Mouse (Mus musculus) hindbrain, postnatal 0 days (tissue): ENCODE measurements around the gene Tbc1d22a. TPM values are rescaled to one million over a fixed set of nuclear protein-coding genes. Genes with fewer than 3 reads are reported as not detected.
A peak's percentile ranks its signal among the peaks of the same experiment; 100 is the strongest.

Source experiments
- ATAC-seq: fragments of 200-750 bp; cut with Nextera tagmentation; 2 replicates; pipeline ENCODE4 v1.8.0; 2017; ENCODE audit warnings: mild to moderate bottlenecking, moderate TSS enrichment, moderate library complexity
- DNase-seq: peaks from one replicate; pipeline ENCODE4 v3.0.0-alpha.2; 2015; ENCODE audit warnings: low spot score
- H3K27ac ChIP-seq: fragments of 300-500 bp; sonication (generic); 2 replicates; pipeline ENCODE4 v1.5.1; 2014; ENCODE audit warnings: mild to moderate bottlenecking
- H3K27me3 ChIP-seq: fragments of 300-500 bp; sonication (generic); 2 replicates; pipeline ENCODE4 v1.6.1; 2014; ENCODE audit warnings: low read length, mixed read lengths; ENCODE audit not compliant: insufficient read depth
- H3K36me3 ChIP-seq: fragments of 300-500 bp; sonication (generic); 2 replicates; pipeline ENCODE4 v1.6.1; 2014; ENCODE audit warnings: low read length, mixed read lengths; ENCODE audit not compliant: insufficient read depth
- H3K4me1 ChIP-seq: fragments of 300-500 bp; sonication (generic); 2 replicates; pipeline ENCODE4 v1.6.1; 2014; ENCODE audit warnings: antibody characterized with exemption, low read length, mixed read lengths; ENCODE audit not compliant: insufficient read depth
- H3K4me2 ChIP-seq: fragments of 300-500 bp; sonication (generic); 2 replicates; pipeline ENCODE4 v1.6.1; 2014; ENCODE audit warnings: low read depth, mild to moderate bottlenecking, low read length, moderate library complexity, mixed read lengths
- H3K4me3 ChIP-seq: fragments of 300-500 bp; sonication (generic); 2 replicates; pipeline ENCODE4 v1.5.1; 2014; ENCODE audit warnings: low read length
- H3K9ac ChIP-seq: fragments of 300-500 bp; sonication (generic); replicated peaks from 2 replicates; pipeline ENCODE4 v1.6.1; 2014; ENCODE audit warnings: mild to moderate bottlenecking, low read length, moderate library complexity, mixed read lengths
- H3K9me3 ChIP-seq: fragments of 300-500 bp; sonication (generic); 2 replicates; pipeline ENCODE4 v1.6.1; 2016; ENCODE audit warnings: low read length, mixed read lengths
- CTCF ChIP-seq: IDR thresholded peaks from 2 replicates; pipeline ENCODE4 v1.5.1; 2016; ENCODE audit warnings: antibody characterized with exemption, control low read depth, low read depth
- WGBS: fragments of 180-500 bp; shearing (Covaris S2); extraction: QIAGEN DNeasy Blood & Tissue Kit; methylation state at CpG from one replicate; pipeline ENCODE4 v1.1.7; 2014; 5-methylcytosine and 5-hydroxymethylcytosine counted together
- polyA plus RNA-seq: library from polyadenylated mRNA; unstranded; fragments of >200 nt; fragmentation: Nextera tagmentation; extraction: Ambion mirVana; gene quantifications from 2 replicates; pipeline ENCODE4 v1.2.1, GENCODE M21; 2015
- total RNA-seq: library from RNA; depleted of rRNA; stranded (reverse); fragments of >200 nt; gene quantifications from 2 replicates; pipeline ENCODE4 v1.2.3, GENCODE M21; 2014

Tbc1d22a gene
- total and polyA plus RNA-seq, 2 experiments from 2014 or later: 13.6 to 26.2 TPM

- no peak overlapping the region for H3K4me3 ChIP-seq
- TF ChIP-seq CTCF: no peak
- no peak overlapping the region for H3K9ac ChIP-seq
- no peak overlapping the region for H3K4me2 ChIP-seq
- ATAC-seq (no peak), DNase-seq (no peak)
- WGBS: 32% methylated on average over 2 of the region's 2 CpGs
- no peaks in the 10 kb centered on the region for H3K9me3 ChIP-seq
- 0 out of 2 replicates have a peak, but pooled peaks cover 9% of the 10 kb centered on the region for H3K4me1 ChIP-seq
- H3K27ac ChIP-seq: no peak overlapping the region
- H3K27me3 ChIP-seq: no peaks in the 10 kb centered on the region
- no peaks in the 10 kb centered on the region for H3K36me3 ChIP-seq
These were observed 171.2 kb downstream of the Tbc1d22a start for GRCm38 (mm10) chr15:86385436-86385835.

- Histone ChIP-seq H3K4me2 (no peak overlapping the region), H3K27me3 (no peaks in the 10 kb centered on the region), H3K4me3 (no peak overlapping the region), H3K9ac (no peak overlapping the region), H3K9me3 (no peaks in the 10 kb centered on the region), H3K27ac (no peak overlapping the region), H3K4me1 (0 out of 2 replicates have a peak, but pooled peaks cover 9% of the 10 kb centered on the region), H3K36me3 (no peaks in the 10 kb centered on the region)
- ATAC-seq: no peak
- TF ChIP-seq CTCF: no peak
- 82% methylated on average over 8 of the region's 8 CpGs for WGBS
- DNase-seq: no peak
These were observed 172.1 kb downstream of the Tbc1d22a start for GRCm38 (mm10) chr15:86386325-86386724.

DNA sequence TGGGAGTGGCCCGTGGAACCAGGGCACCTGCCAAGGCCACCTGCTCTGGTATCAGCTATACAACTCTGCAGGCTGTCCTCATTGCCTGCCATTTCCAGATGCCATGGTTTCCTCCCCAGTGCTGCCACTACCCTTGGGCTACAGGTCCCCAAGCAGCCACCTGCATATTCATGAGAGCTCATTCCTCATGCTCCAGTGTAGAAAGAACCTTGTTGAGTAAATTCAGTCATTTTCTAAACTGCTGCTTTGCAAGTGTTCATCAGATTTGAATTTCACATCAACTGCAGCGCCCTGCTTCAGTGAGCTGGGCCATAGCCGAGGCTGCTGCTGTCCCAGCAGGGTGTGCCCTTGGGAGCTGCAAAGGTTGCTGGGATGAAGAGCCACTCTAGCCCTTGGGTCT is 174.3 kb downstream of the Tbc1d22a start:
- Histone ChIP-seq H3K9ac (0 out of 2 replicates have a peak overlapping the region, but pooled peaks have one; percentile 21), H3K9me3 (no peaks in the 10 kb centered on the region), H3K36me3 (no peaks in the 10 kb centered on the region), H3K4me1 (0 out of 2 replicates have a peak, but pooled peaks cover 9% of the 10 kb centered on the region), H3K27me3 (no peaks in the 10 kb centered on the region), H3K27ac (no peak overlapping the region), H3K4me2 (no peak overlapping the region), H3K4me3 (no peak overlapping the region)
- no peak for ATAC-seq
- DNase-seq: no peak
- 46% methylated on average over 3 of the region's 3 CpGs for WGBS
- TF ChIP-seq CTCF: no peak

DNA sequence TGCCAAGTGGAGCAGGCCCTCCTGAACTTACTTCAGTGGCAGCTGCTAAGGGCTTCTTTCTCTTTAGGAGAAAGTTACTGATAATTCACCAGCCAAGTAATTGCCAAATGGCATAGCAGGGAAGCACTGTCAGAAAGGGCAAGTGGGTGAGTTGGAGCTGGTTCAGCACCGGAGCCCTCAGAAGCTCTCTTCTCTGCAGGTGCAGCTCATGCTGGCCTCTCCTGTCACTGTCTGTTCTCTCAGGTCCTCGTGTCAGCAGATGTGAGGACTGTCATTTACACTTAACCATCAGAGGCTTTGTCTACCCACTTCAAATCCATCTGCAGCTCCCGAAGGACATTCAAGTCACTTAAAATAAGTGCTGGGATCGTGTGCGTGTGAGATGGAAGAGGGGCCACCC is 190.6 kb downstream of the Tbc1d22a start:
- WGBS: 72% methylated on average over 5 of the region's 5 CpGs
- TF ChIP-seq CTCF: no peak
- Histone ChIP-seq H3K36me3 (no peaks in the 10 kb centered on the region), H3K9ac (no peak overlapping the region), H3K27ac (no peak overlapping the region), H3K4me2 (no peak overlapping the region), H3K4me1 (no peaks in the 10 kb centered on the region), H3K27me3 (no peaks in the 10 kb centered on the region), H3K4me3 (no peak overlapping the region), H3K9me3 (no peaks in the 10 kb centered on the region)
- DNase-seq: no peak
- no peak for ATAC-seq

DNA sequence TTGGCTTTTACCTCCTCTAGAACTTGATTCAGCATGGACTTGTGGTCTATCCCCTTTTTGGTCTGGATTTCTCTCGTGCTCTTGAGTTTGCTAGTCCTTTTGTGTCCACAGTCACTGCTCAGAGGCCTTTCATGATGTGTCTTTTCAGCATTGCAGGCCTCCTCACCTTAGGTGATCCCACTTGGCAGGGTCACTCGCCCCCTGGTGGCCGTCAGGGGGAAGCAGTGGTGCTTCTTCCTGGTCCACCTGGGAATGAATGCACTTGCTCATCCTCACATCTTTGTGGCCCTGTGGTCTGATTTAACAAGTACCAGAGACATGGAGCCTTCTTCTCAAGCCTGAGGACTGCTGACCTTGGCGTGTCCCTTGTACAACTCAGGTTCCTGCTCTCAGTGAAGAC is 191.3 kb downstream of the Tbc1d22a start:
- peak; percentile 46 for DNase-seq
- no peaks in the 10 kb centered on the region for H3K4me1 ChIP-seq

GRCm38 (mm10) chr15:86409352-86409751 is 195.1 kb downstream of the Tbc1d22a start:
- Histone ChIP-seq H3K9ac (no peak overlapping the region), H3K27ac (no peak overlapping the region), H3K36me3 (no peaks in the 10 kb centered on the region), H3K27me3 (no peaks in the 10 kb centered on the region), H3K4me2 (no peak overlapping the region), H3K4me1 (no peaks in the 10 kb centered on the region; the same call in 1 of the 2 replicates), H3K9me3 (no peaks in the 10 kb centered on the region), H3K4me3 (no peak overlapping the region)
- DNase-seq (peak; percentile 44), ATAC-seq (peak; percentile 32; the same call in 1 of the 2 replicates)
- 59% methylated on average over 5 of the region's 5 CpGs for whole genome bisulfite sequencing
- TF ChIP-seq CTCF: peak; percentile 61

More for the DNA sequence above, 191.3 kb downstream of the Tbc1d22a start:
- Histone ChIP-seq H3K4me2 (no peak overlapping the region), H3K4me3 (no peak overlapping the region), H3K27ac (no peak overlapping the region), H3K9me3 (no peaks in the 10 kb centered on the region), H3K27me3 (no peaks in the 10 kb centered on the region), H3K9ac (no peak overlapping the region), H3K36me3 (no peaks in the 10 kb centered on the region)
- peak; percentile 85 for TF ChIP-seq CTCF
- WGBS: 34% methylated on average over 4 of the region's 4 CpGs
- no peak for ATAC-seq

DNA sequence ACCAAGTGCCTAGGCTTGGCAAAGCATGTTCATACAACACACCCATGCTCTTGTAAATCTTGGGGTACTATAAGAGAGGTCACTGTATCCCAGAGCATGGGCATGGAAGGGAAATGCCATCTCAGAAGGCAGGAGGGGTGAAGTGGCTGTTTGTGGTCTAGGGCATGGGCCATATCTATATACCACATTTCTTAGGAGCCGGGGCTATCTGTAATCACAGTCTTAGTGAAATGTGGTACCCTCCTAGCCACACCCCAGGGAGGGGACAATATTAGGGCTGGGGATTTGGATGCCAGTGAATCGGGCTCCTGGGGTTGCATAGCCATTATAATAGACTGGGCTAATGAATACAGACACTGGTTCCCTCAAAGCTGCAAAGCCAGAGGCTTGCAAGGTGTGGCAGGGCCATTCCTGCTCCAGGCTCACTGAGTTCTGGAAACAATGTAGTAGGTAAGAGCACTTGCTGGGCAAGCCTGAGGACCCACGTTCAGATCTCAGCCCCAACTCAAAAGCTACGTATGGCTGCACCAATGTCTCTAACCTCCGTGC is 197.3 kb downstream of the Tbc1d22a start:
- DNase-seq: no peak
- ATAC-seq: no peak
- no peaks in the 10 kb centered on the region for H3K27me3 ChIP-seq
- no peak overlapping the region for H3K4me3 ChIP-seq
- no peak overlapping the region for H3K27ac ChIP-seq
- H3K4me2 ChIP-seq: no peak overlapping the region
- no peaks in the 10 kb centered on the region for H3K36me3 ChIP-seq
- 72% methylated on average over 5 of the region's 5 CpGs for WGBS
- no peaks in the 10 kb centered on the region for H3K9me3 ChIP-seq
- TF ChIP-seq CTCF: no peak
- H3K9ac ChIP-seq: no peak overlapping the region
- H3K4me1 ChIP-seq: peaks cover 9% of the 10 kb centered on the region; the same call in 1 of the 2 replicates
